Mouse (Mus musculus): ENCODE results near the gene Nat8f6.
"Not testable (repeated sequence)": the region's sequence is repeated elsewhere in the genome, so short reads cannot be mapped to it uniquely, and the experiment has no call there.

The Nat8f6 gene

GRCm38 (mm10) chr6:85836827-85837226 is 16.1 kb upstream of the Nat8f6 start:
- in situ Hi-C loops (cut with MboI, MseI): not testable (repeated sequence)

GRCm38 (mm10) chr6:85836098-85836497 is 15.3 kb upstream of the Nat8f6 start:
- in situ Hi-C loops (cut with MboI, MseI): not testable (repeated sequence)

- in situ Hi-C loops (cut with MboI, MseI): not testable (repeated sequence)
Observed at GRCm38 (mm10) chr6:85835104-85835503, 14.3 kb upstream of the Nat8f6 start.

- in situ Hi-C loops (cut with MboI, MseI): not testable (repeated sequence)
Observed at GRCm38 (mm10) chr6:85834504-85835100, 13.8 kb upstream of the Nat8f6 start.

- in situ Hi-C loops (cut with MboI, MseI): no loop called here
Observed at GRCm38 (mm10) chr6:85831796-85832321, 11.1 kb upstream of the Nat8f6 start, which contains the start of gene Nat8. Gene Nat8, minus strand, starts transcription at chr6:85832082.

- in situ Hi-C loops (cut with MboI, MseI): no loop called here
Observed at GRCm38 (mm10) chr6:85829462-85829861, 8.7 kb upstream of the Nat8f6 start.

GRCm38 (mm10) chr6:85825886-85826285 is 5.1 kb upstream of the Nat8f6 start:
- in situ Hi-C loops (cut with MboI, MseI): no loop called here

- in situ Hi-C loops (cut with MboI, MseI): no loop called here
Observed at GRCm38 (mm10) chr6:85823382-85824090, 2.8 kb upstream of the Nat8f6 start.

GRCm38 (mm10) chr6:85822286-85822685 is 1.5 kb upstream of the Nat8f6 start:
- in situ Hi-C loops (cut with MboI, MseI): no loop called here

GRCm38 (mm10) chr6:85818338-85818737 is 2.4 kb downstream of the Nat8f6 start:
- in situ Hi-C loops (cut with MboI, MseI): no loop called here

GRCm38 (mm10) chr6:85813339-85813738 is 7.4 kb downstream of the Nat8f6 start:
- in situ Hi-C loops (cut with MboI, MseI): no loop called here

GRCm38 (mm10) chr6:85810942-85811537 is 9.7 kb downstream of the Nat8f6 start:
- in situ Hi-C loops (cut with MboI, MseI): not testable (repeated sequence)

- in situ Hi-C loops (cut with MboI, MseI): not testable (repeated sequence)
Observed at GRCm38 (mm10) chr6:85810514-85810913, 10.2 kb downstream of the Nat8f6 start.

GRCm38 (mm10) chr6:85809784-85810183 is 11.0 kb downstream of the Nat8f6 start:
- in situ Hi-C loops (cut with MboI, MseI): loop anchor here (5.0 kb wide), 1 partner anchor 47 kb away; no protein-coding TSS in a partner anchor

- in situ Hi-C loops (cut with MboI, MseI): not testable (repeated sequence)
Observed at GRCm38 (mm10) chr6:85803180-85803579, 17.6 kb downstream of the Nat8f6 start.

- in situ Hi-C loops (cut with MboI, MseI): not testable (repeated sequence)
Observed at GRCm38 (mm10) chr6:85765532-85765931, 55.2 kb downstream of the Nat8f6 start, which contains the start of gene Nat8f3. Gene Nat8f3, minus strand, starts transcription at chr6:85765754.

GRCm38 (mm10) chr6:85763127-85764070 is 57.4 kb downstream of the Nat8f6 start:
- in situ Hi-C loops (cut with MboI, MseI): loop anchor here (5.0 kb wide), 1 partner anchor 44 kb away; no protein-coding TSS in a partner anchor

GRCm38 (mm10) chr6:85762678-85763077 is 58.1 kb downstream of the Nat8f6 start:
- in situ Hi-C loops (cut with MboI, MseI): loop anchor here (5.0 kb wide), 1 partner anchor 45 kb away; no protein-coding TSS in a partner anchor

All from T-helper 1 cell (primary cell).